Mouse (Mus musculus) embryo, embryonic 10 days (tissue): ENCODE data around the gene Ncapd2.
A peak's percentile ranks its signal among the peaks of the same experiment; 100 is the strongest.
"Not testable (repeated sequence)": the region's sequence is repeated elsewhere in the genome, so short reads cannot be mapped to it uniquely, and the experiment has no call there.

Source experiments
- DNase-seq: peaks from one replicate; pipeline ENCODE4 v3.0.0-alpha.2; 2015; ENCODE audit warnings: low spot score

The Ncapd2 gene

DNA sequence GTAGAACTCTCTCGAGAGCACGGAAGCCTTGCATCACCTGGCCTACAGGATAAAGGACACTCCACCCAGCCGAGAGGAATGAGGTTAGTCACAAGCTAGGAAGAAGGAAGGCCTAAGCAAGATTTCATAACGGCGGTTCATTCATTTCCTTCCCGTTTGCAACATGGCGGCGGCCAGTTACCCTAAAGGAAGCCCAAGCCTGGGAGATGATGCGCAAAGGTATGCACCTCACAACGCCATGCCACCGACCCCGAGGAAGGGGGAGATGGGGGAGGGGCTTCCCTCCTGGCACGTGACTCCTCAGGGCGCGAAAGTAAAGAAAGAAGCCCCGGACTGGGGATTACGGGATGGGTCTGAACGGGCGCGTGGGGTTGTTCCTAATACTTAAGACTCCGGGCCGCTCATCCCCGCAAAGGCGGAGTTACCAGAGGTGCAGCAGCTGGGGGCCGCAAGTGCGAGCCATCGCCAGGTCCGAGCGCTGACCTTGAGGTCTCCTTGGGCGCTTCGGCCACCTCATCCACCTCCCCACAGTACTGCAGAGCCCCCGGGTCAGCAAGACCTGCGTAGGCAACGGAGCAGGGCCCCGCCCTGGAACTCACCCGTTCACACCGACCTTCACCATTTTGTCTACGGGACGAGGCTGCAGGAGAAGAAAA, 26.7 kb downstream of the Ncapd2 start:
- peak; percentile 88 for DNase-seq

DNA sequence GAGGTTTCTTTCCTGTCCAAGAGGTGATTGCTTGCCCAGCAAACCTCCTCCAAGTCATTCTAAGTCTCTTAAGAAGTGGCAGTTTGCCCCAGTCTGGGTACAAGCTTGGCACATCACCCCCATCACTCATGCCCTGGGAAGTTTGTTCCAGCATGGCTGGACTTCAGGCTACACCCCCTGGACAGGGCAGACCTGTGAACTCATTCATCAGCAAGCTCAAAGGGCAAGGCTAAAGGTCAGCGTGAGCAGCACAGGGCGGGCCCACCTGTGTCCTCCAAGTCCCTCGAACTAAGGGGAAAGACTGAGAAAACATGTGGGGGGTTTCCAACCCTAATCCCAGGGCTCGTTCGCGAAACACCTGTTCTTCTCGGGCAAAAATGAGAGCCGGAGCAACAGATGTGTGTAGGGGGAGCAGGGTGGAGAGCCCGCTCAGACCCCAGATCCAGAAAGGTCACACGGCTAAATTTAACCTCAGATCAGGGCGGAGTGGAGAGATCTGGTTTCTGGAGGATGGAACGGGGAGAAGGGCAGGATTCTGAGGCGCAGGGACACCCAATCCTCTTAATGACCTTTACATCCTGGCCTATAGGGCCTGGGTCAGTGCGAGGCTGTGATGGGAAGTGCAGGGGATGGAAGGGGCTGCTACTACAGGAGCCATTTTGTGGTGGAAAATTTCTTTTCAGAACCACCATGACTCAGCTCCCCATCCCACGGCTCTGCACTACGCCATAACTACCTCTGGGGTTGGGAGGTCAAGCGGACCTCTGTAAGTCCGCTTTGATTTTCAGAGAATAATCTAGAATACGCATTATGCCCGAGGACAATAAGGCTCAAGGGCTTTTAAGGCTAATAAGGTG, 27.5 kb downstream of the Ncapd2 start:
- no peak for DNase-seq

DNA sequence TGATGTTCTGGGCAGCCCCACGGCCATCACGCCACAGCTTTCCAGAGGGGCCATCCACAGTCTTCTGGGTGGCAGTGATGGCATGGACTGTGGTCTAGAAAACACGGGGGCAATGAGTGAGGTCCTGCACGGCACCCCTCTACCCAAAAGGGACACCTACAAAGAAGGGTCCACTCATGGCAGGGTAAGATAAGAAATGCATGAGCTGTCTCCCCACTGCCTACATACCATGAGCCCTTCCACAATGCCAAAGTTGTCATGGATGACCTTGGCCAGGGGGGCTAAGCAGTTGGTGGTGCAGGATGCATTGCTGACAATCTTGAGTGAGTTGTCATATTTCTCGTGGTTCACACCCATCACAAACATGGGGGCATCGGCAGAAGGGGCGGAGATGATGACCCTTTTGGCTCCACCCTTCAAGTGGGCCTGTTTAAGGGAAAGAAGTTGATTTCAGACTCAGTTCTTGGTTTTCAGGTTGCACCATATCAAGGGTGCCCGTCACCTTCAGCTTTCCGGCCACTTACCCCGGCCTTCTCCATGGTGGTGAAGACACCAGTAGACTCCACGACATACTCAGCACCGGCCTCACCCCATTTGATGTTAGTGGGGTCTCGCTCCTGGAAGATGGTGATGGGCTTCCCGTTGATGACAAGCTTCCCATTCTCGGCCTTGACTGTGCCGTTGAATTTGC, 28.7 kb downstream of the Ncapd2 start:
- not testable (repeated sequence) for DNase-seq

DNA sequence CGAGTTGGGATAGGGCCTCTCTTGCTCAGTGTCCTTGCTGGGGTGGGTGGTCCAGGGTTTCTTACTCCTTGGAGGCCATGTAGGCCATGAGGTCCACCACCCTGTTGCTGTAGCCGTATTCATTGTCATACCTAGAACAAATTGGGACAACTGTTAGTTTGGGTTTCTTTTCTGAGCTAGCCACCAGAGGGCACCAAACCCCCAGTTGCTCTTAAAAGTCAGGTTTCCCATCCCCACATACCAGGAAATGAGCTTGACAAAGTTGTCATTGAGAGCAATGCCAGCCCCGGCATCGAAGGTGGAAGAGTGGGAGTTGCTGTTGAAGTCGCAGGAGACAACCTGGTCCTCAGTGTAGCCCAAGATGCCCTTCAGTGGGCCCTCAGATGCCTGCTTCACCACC, 29.5 kb downstream of the Ncapd2 start:
- DNase-seq: peak; percentile 69

DNA sequence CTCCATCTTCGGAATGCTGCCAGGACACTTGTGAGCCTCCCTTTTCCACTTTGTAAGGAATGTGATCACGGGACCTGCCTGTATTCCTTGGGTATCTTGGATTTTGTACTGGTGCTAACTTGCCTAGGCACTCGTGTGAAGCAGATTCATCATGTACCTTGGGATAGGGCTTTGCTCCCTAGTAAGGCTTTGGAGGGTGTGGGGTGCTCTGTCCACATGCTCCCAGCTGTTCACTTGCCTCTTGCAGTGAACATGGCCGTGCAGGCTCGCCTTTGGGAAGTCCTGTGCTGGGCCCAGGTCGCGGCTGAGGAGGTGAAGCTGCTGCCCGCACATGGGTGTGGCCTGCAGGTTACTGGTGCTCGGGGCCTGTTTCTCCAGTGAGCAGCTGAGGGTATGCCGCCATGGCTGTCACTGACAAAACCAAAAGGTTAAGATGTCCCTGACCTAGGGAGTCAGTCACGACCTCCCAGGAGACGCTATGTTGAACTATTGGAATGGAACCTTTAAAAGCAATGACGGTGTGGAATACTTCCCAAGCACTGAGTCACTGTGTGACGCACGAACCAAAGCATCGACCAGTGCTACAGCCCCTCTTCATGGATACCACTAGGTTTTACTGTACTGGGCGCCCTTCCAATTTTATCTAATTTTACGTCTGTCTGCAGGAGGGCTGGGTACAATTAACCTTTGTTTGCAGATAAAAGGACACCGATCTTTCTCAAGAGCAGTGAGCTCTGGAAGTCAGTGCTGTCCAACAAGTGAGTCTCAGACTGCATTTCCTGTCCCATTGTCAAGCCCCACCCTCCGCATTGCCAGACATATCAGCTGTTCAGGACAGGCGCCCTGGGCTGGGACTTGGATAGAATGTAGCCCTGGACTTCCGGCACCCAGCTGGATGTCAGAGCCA, 30.4 kb downstream of the Ncapd2 start:
- peak; percentile 78 for DNase-seq

DNA sequence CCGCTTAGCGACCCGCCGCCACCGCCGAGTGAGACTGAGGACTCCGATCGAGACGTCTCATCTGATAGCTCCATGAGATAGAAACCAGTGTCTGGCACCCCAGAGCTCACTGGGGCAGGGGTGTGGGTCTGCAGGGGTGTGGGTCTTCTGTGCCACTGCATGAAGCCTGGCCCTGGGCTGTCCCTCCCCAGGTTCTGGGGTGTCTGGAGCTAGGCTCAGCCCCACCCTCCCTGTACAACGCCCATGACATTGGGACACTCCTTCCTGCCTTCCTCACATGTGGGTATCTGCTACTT, 31.0 kb downstream of the Ncapd2 start:
- DNase-seq: no peak

DNA sequence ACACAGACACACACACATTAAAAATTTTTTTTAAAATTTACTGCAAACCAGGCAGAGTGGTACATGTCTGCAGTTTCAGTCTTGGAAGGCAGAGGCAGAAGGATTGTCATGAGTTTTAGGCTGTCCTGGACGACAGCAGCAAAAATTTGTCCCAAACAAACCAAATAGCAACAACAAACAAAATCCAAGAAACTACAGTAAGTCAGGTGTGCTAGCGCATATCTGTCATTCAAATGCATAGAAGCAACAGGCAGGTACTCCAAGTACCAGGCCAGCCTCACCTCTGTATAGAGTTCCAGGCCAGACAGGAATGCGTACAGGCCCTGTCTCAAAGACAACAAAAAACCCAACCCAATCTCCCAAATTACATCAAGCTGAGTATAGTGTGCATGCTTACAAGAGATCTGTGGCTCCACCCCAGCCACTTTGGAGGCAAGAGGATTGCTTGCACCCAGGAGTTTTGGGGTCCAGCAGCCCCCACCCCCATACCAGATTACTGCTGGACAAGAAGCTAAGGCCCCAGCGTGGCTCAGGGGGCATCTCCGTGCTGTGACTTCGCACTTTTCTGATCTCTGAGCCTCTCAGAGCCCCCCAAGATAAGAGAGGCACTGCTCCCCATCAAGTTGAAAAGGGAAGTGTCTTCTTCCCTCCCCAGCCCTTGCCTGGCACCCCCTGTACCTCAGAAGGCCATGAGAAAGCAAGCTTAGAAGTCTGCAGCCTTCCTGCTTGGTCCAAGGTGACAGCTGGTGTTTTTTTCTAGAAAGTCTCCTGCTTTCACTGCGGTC, 31.5 kb downstream of the Ncapd2 start:
- DNase-seq: no peak

DNA sequence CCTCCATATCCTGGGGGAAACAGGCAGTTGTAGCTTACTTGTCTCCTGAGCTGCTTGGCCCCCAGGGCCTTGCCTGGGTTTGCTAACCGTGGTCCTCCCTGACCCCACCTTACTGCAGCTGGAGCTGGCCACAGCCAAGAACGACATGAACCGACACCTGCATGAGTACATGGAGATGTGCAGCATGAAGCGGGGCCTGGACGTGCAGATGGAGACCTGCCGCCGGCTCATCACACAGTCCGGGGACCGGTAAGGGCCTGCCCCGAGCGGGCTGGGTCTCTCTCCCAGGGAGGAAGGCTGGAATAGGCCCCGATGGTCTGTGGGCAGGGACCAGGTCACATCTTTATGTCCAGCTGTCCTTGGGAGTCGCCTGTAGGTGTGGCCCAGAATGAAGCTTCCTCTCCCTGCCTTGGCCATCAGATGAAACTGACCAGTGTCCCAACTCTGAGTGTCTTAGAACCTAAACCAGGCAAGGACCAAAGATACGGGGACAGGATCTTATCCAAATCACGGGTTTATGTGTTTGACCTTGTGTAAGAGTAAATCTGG, 32.5 kb downstream of the Ncapd2 start:
- DNase-seq: no peak

DNA sequence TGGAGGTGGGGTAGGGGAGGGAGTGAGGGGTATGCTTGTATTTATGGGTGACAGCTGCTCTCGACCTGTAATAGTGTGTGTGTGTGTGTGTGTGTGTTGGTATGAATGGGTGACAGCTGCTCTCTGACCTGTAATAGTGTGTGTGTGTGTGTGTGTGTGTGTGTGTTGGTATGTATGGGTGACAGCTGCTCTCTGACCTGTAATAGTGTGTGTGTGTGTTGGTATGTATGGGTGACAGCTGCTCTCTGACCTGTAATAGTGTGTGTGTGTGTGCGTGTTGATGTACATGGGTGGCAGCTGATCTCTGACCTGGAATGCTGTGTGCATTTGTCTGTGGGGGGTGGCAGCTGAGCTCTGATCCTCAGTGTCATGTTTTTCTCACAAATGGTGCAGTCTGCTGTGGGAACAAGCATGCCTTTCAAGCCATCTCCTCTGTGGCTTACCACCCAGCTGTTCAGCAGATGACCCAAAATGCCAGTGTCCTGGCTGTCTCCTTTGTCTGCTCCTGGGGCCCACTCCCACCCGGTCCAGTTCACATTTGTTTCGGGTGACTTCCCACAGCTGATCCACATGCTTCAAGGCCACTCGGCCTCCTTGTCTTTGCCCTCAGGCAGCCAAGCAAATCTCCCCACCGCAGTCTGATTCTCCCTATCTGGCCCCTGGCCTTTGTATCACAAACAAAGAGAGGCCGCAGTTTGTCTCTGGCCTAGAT, 34.4 kb downstream of the Ncapd2 start:
- peak; percentile 73 for DNase-seq

DNA sequence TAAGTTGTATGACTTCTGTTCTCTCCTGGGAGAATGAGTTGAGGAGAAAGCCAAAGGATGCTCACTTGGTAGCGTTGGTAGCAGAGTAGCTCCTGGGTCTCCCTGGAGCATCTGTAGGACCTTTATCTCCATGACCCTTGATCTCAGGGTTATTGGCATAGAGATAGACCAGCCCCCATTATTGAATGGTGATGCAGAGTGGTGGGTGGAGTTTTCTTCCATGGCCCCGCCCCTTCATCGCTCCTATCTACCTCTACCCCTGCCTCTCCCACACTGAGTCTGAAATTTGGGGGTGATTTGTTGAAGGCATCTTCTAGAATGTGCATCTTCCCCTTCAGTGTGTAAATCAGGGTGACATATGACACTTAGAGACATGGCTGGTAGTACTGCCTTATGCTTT, 35.0 kb downstream of the Ncapd2 start:
- no peak for DNase-seq

DNA sequence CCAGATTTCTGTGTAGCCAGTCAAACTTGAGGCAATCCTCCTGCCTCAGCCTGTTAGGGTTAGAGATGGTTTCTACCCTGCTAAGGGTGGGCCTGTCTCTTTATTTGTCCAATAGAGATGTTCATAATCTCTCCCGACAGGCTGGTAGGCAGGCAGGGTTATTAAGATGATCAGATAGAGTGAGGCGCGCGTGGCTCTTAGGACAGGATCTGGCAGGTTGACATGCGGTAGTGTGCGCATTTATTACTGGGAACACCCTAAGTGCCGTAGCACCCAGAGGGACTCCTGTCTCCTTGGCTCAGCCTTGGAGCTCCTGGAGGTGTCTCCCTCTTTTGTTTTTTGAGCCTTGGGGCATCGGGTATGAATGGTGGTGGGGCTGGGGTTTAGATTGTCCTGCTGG, 36.2 kb downstream of the Ncapd2 start:
- DNase-seq: no peak

DNA sequence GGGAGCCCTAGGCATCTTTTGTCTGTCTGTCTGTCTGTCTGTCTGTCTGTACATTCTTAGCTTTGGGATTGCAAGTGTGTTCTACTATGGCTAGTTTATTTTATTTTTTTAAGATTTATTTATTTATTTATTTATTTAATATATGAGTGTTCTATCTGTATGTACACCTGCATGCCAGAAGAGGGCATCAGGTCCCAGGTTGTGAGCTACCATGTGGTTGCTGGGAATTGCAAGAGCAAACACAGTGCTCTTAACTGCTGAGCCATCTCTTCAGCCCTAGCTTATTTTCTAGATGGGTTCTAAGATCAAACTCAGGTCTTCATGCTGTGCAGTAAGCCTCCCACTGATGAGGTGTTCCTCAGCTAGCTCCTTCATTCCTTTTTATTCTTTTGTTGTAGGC, 37.0 kb downstream of the Ncapd2 start:
- DNase-seq: peak; percentile 53

DNA sequence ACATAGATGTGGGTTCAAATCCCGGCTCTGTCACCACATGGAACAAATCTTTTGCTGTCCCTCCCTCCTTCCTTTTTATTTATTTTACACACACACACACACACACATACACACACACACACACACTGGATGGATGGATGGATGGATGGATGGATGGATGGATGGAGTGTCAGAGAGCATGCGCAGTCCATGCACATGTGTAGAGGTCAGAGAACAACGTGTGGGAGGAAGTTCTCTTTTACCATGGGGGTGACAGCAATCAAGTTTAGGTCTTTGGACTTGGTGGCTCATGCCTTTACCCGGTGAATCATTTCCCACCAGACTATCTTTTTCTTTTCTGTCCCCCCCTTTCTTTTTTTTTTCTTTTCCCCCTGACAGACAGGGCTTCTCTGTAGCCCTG, 37.8 kb downstream of the Ncapd2 start:
- DNase-seq: no peak

DNA sequence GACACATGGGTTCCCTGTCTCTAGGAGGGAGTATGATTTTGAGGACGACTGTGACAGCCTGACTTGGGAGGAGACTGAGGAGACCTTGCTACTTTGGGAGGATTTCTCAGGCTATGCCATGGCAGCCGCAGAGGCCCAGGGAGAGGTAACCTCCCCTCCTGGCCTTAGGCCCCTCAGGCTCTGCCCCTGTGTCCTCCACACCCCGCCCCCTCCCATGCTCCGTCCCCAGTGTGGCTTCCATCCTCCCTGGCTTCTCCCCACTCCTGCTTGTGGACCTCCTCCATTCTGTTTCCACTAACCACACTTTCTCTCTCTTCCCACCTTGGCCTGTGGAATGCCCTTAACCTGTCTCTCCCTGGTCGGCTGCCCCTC, 38.5 kb downstream of the Ncapd2 start:
- DNase-seq: no peak

DNA sequence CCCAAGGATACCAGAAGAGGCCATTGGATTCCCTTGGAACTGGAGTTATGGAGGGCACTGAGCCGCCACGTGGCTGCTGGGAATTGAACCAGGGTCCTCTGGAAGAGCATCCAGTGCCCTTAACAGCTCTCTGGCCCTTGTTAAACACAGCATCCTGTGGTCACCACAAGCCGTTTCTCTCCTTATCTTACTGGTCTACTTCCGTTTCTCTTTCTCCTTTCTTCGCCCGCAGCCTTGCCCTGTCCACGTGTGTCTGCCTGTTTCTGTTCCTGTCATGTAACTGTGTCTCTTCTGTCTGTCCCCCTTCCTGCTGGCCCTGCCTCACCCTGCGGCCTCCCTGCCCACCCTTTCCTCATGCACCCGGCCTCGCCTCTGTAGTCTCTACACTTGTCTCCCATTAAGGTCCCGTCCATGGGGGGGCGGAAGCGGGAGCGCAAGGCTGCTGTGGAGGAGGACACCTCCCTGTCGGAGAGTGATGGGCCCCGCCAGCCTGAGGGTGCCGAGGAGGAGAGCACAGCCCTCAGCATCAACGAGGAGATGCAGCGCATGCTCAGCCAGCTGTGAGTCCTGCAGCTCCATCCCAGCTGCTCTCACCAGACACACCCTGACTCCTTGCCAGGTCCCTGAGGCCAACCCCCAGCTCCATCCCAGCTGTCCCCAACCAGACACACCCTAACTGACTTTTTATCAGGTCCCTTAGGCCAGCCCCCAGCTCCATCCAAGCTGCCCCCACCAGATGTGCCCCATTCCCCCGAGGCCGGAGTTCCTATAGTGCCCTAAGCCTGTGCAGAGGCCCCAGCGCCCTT, 39.1 kb downstream of the Ncapd2 start:
- no peak for DNase-seq

DNA sequence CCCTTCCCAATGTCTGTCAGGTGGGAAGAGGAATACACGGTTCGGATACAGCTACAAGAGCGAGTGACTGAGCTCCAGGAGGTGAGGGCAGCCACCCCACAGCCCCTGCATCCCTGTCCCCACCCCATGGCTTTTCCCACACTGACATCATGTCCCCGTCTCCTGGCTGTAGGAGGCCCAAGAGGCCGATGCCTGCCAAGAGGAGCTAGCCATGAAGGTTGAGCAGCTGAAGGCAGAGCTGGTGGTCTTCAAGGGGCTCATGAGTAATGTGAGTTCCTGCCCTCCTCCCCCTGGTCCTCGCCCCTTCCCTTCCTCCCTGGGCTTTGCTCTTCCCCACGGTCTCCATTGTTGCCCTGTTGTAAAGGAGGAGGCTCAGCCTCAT, 41.9 kb downstream of the Ncapd2 start:
- DNase-seq: no peak

DNA sequence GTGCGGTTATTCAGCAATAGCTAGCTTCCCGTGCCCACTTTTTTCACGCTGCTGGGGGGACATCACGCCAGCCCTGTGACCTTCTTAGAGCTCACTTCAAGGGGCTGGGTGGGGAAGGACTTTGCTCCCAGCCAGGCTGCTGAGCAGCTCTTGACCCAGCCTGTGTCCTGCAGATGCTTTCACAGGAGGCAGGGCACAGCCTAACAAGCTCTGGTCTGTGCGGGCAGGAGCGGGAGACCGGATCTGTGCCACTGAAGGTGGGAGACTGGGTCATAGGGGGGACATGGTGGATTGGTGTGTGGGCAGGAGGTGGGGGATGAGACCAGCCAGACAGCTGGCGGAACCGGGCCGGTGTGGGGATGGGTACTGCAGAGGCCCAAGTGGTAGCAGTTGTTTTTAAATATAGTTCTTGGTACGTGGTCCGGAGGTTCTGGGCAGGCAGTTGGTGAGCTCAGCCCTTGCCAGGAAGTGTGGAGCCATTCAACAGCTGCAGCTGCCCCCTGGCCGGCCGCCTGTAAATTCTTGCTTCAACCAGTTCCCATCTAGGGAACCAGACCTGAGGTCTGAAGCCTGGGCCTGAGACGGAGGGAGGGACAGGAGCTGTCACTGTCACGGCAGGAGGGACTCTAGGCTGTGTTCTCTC, 42.5 kb downstream of the Ncapd2 start:
- no peak for DNase-seq

DNA sequence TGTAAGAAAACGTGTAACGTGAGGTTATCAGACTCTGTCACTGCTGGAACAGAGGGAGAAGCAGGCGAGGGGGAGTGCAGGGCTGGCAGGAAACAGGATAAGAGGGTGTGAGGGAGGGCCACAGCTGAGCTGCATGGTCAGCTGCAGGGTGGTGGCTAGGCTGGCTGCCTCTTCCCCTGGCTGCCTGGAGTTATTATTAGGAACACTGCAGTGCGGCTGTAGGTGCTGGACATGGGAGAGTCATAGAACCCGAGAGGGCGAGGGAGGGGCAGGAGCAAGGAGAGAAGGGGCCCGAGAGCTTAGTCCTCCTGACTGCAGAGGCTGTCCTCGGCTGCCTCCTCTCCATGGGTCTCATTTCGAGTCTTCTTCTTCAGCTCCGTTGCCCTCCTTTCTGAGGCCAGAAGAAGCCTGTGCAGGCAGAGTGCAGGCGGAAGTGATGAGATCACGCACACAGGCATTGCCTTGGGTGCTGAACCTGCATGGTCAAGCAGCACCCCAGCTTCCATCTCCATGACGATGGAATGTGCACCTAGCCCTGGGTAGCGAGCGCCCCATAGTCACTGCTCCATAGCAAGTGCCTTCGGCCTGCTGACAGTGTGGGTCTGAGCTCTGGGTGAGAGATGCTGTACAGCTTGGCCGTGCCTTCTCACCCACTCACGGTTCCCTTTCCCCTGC, 43.1 kb downstream of the Ncapd2 start:
- no peak for DNase-seq

DNA sequence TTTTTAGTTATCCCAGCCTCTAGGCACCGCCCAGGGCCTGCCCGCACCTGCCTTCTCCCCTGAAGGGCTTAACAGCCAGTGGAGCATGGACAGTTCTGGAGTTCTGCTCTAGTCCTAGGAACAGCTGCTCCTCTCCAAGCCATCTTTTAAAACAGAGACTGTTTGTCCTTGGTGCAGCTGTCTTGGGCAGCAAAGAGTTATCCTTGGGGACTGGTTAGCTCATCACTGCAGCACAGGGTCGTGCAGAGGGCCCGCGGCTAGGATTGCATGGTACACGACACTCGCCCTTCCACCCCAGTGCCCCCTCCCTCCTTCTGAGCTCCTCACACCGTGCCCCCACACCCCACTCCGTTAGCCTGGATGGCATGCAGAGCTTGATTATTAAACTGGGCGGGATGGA, 44.2 kb downstream of the Ncapd2 start:
- no peak for DNase-seq
